Mouse (Mus musculus): ENCODE data around the gene Clip3.
A peak's percentile ranks its signal among the peaks of the same experiment; 100 is the strongest.

DNA sequence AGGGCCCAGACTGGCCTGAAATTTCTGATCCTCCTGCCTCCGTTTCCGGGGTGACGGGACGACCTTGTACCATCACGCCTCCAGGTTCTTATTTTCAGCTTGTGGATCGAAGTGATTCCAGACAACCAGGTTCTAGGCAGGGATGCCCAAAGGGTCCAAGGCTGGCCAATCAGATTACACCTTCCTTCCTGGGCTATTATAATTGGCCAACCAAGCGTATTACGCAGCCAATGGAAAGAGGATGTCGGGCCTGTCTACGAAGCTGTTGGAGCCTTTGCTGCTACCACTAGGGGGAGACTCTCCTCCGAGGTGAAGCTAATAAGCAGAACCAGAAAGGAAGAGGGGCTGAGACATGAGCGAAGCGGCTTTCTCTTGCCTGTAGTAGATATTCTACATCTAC is 40.4 kb downstream of the Clip3 start:
- TF ChIP-seq CTCF (IDR thresholded peaks at IDR 0.05; ENCODE audit: low read depth) (peak; percentile 87), EP300 (IDR thresholded peaks at IDR 0.05; ENCODE audit: low read depth) (no peak)
